Mouse (Mus musculus) urinary bladder, adult 2 months (tissue): Measurements from ENCODE around the gene Crocc. TPM values are rescaled to one million over a fixed set of nuclear protein-coding genes. Genes with fewer than 3 reads are reported as not detected.

Source experiments
- DNase-seq: peaks from one replicate; pipeline ENCODE4 v3.0.0; 2022; ENCODE audit warnings: low spot score
- polyA plus RNA-seq: library from polyadenylated mRNA; depleted of rRNA; stranded (reverse); fragments of >200 nt; gene quantifications from 2 replicates; pipeline ENCODE4 v1.2.3, GENCODE M21; 2012

Crocc gene
- polyA plus RNA-seq, 1 experiment, result 27.0 TPM

DNA sequence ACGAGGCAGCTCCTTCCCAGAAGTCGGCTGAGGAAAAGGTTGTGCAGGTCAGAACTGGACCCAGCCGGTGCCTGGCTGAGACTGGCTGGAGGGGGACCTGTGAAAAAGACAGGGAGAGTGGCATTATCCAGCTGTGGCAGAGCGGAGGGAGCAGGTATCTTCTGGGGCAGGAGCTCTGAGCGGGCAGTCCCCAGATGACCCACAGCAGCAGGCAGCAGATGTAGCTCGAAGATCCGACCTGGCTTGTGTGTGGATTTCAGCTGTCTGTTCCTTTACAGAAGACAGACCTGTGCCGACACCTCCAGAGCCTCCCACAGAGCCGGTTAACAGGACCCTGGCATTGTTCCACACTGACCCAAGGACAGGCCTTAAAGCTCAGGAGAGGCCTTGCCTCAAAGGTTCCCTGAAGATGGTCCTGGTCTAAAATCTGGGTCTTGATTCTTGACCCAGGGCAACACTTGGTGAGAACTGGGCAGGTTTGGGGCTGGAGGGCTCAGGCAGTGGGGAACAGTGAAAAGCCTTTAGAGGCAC, 7.2 kb upstream of the Crocc start:
- DNase-seq, result no peak

- no peak for DNase-seq
These were observed 6.6 kb upstream of the Crocc start for GRCm38 (mm10) chr4:141066709-141067515.

- no peak for DNase-seq
These were observed 4.8 kb upstream of the Crocc start for GRCm38 (mm10) chr4:141065123-141065522.

DNA sequence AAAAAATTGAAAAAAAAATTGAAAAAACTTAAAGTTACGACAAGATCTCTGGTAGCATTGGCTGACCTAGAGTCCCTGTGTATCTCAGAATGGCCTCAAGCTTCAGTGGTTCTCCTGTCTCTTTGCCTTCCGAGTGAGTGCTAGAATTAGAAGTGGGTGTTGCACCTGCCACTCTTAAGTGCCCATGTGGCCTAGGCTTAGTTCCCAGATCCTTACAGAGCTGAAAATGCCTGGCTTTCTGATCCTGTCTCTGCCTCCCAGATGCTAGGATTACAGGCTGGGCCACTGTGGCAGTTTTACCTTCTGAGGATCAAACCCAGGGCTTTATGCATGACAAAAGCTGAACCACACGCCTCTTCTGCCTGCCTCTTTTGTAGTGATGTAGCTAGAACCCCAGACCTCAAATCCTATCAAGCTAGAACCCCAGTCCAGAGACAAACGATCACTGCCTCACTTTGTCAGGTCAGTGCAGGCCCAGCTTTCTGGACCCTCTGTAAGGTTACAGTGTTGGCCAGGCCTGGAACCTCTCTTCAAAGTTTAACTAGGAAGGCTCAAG, 3.8 kb upstream of the Crocc start:
- no peak for DNase-seq

DNA sequence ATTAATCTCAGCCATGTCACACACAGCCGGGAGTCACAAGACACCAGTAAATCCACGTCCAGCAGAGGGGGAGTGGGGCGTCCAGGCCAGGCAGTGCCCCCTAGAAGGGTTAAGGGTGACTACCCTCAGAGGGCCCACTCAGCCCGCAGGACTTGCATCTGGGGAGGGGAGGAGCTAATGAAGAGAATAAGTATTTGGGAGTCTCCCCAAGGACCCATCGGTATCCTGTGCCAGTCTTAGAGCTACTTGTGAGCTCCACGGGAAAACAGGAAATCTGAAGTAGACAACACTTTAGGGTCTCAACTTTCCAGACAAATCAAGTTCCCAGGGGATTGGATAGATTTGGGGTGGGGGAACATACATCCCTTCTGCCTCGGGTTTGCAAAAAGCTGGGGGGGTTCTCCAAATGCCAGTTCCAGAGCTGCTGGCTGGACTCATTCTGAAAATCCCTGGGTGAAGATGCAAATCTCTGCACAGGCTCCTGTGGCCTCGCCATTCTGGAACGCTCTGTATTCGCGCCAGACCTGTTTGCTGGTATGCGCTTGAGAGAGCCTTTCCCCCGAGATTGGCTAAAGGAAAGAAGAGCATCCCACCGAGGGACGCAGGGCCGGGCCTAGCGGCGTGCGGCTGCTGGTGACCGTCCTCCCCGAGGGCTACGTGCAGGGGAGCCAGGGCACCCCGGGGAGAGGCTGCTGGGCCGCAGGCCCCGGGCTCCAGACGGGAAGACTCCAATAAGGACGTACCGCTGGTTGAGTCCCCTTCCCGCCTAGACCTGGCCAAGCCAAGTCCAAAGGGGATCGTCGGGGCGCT, 529 bp downstream of the Crocc start:
- no peak for DNase-seq

DNA sequence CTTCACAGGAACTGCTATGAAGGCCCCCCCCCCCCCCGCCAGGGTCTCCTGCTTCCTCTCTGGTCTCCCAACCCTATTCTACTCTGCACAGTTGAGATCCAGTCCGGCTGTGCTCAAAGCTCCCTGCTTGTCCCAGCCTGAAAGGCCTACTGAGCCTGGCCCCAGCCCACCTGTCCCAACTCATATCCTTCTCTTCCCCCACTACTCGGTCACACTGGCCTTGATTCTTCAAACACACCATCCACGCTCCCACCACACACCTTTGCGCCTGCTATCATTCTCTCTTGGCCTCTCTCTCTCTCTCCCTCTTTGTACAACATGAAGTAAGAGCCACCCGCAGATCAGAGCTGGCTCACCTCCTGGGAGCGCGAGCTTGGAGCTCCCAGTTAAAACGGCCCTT, 1.5 kb downstream of the Crocc start:
- no peak for DNase-seq

DNA sequence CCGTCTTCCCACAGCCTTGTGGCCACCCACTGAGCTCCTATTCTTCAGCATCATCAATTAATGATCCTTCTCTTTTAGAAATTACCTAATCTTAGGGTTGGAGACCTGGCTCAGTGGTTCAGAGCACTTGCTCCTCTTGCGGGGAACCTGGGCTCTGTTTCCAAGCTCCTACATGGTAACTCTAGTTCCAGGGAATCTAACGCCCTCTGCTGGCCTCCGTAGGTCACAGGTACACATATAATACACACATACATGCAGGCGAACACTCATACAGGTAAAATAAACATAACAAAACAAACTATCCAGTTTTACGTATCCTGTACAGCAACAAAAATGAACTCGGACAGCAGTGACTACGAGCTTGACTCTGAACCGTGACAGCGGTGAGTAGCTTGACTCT, 3.4 kb downstream of the Crocc start:
- DNase-seq, result no peak

GRCm38 (mm10) chr4:141053568-141054161, 6.7 kb downstream of the Crocc start:
- no peak for DNase-seq

GRCm38 (mm10) chr4:141053138-141053537, 7.2 kb downstream of the Crocc start:
- no peak for DNase-seq

DNA sequence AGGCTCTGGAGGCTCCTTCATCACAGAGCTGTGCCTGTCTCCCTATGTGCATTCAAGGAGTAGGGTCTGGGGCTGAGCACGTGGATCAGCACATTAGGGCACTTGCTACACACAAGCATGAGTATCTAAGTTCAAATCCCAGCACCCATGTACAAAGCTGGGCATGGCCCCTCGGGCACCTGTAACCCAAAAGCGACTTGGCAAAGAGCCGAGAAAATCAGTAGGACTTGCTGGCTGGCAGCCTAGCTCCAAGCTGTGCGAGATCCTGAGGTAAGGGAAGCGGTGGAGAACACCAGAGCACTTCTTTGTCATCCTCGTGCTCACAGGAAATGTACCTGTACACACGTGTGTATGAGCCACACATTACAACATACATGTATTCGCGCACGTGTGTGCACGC, 7.9 kb downstream of the Crocc start:
- DNase-seq, result no peak

- no peak for DNase-seq
These were observed 10.9 kb downstream of the Crocc start for GRCm38 (mm10) chr4:141049476-141049835.

GRCm38 (mm10) chr4:141048810-141049475, 11.4 kb downstream of the Crocc start:
- DNase-seq, result no peak

GRCm38 (mm10) chr4:141044816-141045215, 15.5 kb downstream of the Crocc start:
- no peak for DNase-seq

DNA sequence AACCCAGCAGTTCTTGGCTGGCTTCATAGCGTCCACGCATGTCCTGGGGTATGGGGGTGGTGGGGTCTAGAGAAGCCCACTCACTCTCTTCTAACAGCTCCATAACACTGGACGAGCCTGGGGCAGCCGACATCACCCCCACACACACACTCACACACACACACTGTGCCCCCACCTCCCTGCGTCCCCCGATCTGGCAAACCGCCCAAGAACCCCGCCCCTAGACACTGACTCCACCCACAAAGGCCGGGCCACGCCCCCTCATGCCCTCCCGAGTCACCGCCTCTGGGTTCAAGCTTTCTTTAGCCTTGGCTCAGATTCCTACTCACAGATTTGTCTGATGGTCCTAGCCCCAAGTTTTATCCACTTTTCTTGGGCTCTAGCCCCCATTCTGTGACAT, 19.2 kb downstream of the Crocc start:
- DNase-seq, result no peak

DNA sequence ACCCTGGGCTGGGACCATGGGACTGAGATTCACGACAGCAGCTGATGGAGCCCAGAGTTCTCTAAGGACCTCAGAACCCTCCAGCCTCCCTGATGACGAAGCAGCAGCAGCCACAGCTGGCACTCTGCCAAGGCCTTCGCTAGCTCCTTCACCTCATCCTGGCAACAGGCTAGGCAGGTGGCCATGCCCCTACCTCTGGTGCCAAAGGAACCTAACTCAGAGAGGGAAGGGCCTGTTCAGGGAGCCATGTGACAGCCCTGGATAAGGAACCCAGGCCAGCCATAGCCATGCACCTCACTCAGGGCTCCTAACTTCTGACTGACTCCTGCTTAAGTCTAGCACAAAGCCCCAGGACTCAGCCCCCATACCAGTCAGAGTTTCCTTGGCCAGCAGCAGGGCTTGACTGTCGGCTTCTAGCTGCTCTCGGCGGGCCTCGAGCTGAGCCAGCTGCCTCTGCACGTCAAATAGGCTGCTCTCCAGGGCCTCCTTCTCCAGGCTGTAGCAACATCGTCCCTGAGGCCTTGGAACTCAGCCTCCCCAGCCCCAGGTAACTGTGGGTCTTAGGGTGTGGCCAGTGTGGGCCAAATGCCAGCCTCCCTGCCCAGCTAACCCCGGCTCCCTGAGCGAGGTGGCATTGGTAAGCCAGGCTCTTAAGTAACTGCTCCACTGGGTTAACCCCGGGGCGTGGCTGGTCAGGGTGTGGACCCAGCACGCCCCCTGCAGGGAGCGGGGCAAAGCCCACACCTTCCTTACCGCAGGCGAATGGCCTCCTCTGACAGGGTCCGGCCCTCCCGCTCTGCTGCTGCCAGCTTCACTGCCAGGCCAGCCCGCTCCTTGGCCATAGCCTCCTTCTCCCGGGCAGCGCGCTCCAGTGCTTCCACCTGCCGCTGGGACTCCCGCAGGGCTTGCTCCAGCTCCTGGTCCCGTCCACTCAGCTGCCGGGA, 26.5 kb downstream of the Crocc start:
- no peak for DNase-seq

GRCm38 (mm10) chr4:141031733-141032132, 28.6 kb downstream of the Crocc start:
- DNase-seq, result peak; percentile 65

- no peak for DNase-seq
These were observed 29.7 kb downstream of the Crocc start for GRCm38 (mm10) chr4:141030541-141031206.

- DNase-seq, result no peak
These were observed 35.4 kb downstream of the Crocc start for GRCm38 (mm10) chr4:141024992-141025391.

DNA sequence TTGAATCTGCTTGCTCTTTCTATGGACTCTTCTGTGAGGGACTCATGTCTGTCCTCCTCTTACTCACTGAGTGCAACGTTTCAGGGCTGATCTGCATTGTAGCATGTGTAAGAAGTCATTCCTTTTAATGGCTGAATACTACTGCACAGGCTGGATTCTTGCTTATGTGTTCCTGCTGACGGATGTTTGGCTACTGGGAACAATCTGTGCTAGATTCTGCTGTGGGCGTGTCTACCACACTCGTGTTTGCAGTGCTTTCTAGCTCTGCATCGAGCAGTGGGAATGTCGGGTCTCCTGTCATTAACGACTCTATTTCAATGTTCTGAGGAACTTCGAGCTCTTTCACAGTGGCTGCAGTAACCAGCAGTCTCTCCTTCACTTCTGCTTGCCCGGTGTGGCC, 36.3 kb downstream of the Crocc start:
- DNase-seq, result no peak

DNA sequence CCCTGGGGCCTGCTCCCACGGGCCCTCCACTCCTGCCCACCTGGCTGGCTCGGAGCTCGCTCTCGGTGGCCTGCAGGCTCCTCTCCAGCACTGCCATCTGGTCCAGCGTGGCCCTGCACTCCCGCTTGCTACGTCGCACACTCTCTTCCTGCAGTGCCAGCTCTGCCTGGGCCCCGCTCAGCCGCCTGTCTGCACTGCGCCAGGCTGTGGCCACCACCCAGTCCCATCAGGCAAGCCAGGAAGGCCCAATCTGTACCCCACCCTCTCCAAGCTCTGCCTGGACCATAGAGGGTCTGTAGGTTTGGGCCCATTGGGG, 38.8 kb downstream of the Crocc start:
- no peak for DNase-seq
